Mouse (Mus musculus) brain, embryonic 14.5 days (tissue): Measurements from ENCODE around the gene Gm17087. TPM values are rescaled to one million over a fixed set of nuclear protein-coding genes. Genes with fewer than 3 reads are reported as not detected.

Source experiments
- DNase-seq: peaks from one replicate; pipeline ENCODE4 v3.0.0-alpha.2; 2011; ENCODE audit warnings: low read depth
- CTCF ChIP-seq: fragments of 200-500 bp; IDR thresholded peaks from 2 replicates; pipeline ENCODE4 v1.5.1; 2012; ENCODE audit warnings: inconsistent platforms, mild to moderate bottlenecking, moderate library complexity, borderline replicate concordance; ENCODE audit not compliant: insufficient read depth, insufficient read length; ENCODE audit errors: extremely low read depth
- POLR2A ChIP-seq: fragments of 200-500 bp; IDR thresholded peaks from 2 replicates; pipeline ENCODE4 v1.6.1; 2012; ENCODE audit warnings: mild to moderate bottlenecking, inconsistent platforms, borderline replicate concordance; ENCODE audit not compliant: poor library complexity, insufficient read depth, insufficient read length, severe bottlenecking; ENCODE audit errors: extremely low read depth
- polyA plus RNA-seq: library from polyadenylated mRNA; depleted of rRNA; stranded (reverse); fragments of >200 nt; gene quantifications from 2 replicates; pipeline ENCODE4 v1.2.3, GENCODE M21; 2012

The Gm17087 gene
- polyA plus RNA-seq, 1 experiment = not detected

- TF ChIP-seq CTCF (no peak), POLR2A (no peak)
Measured at GRCm38 (mm10) chr17:8562886-8563280, 3.9 kb downstream of the Gm17087 start.

DNA sequence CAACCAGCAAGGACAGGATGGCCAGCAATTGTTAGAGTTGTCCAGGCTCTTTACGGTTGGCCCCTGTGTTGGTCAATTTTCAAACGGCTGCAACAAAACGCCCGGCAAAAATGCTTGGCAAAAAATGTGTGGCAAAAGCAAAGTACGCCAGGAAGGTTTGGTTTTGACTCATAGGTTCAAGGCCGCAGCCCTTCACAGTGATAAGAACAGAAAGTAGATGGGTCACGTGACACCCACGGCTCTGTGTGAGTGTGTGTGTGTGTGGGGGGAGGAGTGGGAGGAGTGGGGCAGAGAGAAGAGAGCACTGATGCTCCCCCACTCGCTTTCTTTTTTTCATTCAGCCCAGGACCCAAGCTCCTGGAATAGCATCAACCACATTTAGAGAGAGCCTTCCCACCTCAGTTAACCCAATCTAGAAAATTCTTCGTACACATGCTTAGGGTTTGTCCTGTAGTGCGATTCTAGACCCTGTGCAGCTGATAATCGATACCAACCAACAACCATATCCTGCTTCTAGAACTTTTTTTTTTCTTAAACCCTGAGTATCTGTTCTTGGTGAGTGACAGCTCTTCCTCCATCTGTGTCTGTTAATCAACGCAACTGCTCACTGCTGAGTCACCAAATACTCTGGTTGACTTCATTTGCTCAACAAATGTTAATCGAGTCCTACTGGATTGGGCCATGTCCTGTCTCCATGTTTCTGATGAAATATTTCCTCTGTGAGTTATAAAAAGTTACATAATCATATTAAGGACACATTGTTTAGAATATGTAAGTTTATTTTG is 4.5 kb downstream of the Gm17087 start:
- TF ChIP-seq POLR2A (no peak), CTCF (no peak)
- DNase-seq = no peak

More at GRCm38 (mm10) chr17:8562886-8563280, 3.9 kb downstream of the Gm17087 start:
- DNase-seq = no peak

GRCm38 (mm10) chr17:8557926-8558325 is 8.8 kb downstream of the Gm17087 start:
- no peak for TF ChIP-seq POLR2A
- TF ChIP-seq CTCF = no peak
- DNase-seq = no peak

DNA sequence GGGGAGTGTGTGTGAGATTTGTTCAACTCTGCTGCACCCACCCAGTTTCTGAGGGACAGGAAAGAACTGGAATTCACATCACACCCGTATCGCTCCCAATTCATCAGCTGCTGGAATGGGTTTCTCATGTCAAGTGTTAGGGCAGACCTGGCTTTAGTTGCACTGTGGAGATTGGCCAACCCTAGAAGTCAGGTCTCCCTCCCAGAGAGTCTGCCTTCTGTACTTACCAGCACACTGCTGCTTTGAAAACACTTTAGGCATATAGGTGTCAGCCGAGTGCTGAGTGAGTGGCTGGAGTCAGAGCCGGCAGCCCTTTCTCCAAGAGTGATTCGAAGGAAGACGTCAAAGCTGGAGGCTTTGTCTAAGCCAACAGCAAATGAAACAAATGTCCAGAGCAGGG is 10.5 kb downstream of the Gm17087 start:
- TF ChIP-seq POLR2A = no peak
- no peak for TF ChIP-seq CTCF
- no peak for DNase-seq

DNA sequence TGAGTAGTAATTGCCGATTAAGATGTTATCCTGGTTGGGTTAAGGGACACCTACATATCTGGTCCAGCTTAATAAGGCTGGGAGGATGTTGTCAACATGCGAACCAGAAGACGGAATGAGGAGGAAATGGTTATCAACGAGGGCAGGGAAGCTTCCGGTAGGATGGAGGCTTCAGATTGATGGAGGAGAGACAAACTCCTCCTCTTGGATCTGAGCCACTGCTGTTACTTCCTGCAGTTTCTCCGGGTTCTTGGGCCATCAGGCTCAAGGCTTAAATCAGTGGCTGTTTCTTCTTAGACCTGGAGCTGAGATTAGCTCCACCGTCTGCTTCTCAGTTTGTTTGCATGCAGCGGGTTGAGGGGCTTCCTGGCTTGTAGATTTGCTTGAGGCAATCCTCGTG is 11.0 kb downstream of the Gm17087 start:
- TF ChIP-seq POLR2A = no peak
- no peak for TF ChIP-seq CTCF

DNA sequence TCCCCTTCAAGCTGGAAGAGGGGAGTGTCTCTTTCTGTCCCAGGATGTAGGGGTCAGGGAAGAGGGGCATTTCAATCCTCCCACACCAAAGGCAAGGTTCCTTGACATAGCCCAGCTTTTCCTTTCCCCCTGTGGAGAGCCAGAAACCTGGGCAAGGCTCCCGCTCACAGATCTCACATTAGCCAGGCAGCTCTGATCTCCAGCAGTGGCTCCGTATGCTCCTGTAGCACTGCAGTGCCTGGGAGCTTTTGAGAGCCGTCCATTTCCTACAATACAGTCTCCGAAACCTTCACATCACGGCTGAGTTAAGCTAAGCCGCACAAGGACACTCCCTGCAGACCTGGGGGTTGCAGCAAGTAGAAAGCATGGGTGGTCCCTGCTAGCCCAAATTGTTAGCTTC is 12.5 kb downstream of the Gm17087 start:
- TF ChIP-seq CTCF = no peak
- no peak for TF ChIP-seq POLR2A

More for the DNA sequence above, 11.0 kb downstream of the Gm17087 start:
- no peak for DNase-seq

DNA sequence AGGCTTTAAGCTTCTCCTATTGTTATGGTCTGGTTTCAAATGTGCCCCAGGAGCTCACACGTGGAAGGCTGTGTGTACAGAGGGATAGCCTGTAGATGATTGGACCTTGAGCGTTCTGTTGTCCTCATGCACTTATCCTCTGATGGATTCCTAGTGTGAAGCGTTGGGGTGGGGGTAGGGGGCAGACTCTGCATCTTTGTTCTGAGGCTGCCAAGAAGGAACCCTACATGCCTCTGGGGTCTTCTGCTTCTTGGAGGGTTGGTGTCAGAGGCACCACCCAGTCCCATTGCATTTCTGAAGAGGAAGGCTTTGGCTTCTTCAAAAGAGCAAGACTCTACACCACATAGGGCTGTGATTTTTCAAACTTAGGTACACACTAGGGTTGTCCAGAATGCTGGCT is 13.1 kb downstream of the Gm17087 start:
- DNase-seq = no peak
- no peak for TF ChIP-seq CTCF
- no peak for TF ChIP-seq POLR2A

More for the DNA sequence above, 12.5 kb downstream of the Gm17087 start:
- DNase-seq = no peak

- TF ChIP-seq POLR2A (no peak), CTCF (no peak)
- DNase-seq = no peak
Measured at GRCm38 (mm10) chr17:8552346-8553035, 14.3 kb downstream of the Gm17087 start.

- DNase-seq = no peak
- TF ChIP-seq CTCF (no peak), POLR2A (no peak)
Measured at GRCm38 (mm10) chr17:8551641-8552040, 15.1 kb downstream of the Gm17087 start.

DNA sequence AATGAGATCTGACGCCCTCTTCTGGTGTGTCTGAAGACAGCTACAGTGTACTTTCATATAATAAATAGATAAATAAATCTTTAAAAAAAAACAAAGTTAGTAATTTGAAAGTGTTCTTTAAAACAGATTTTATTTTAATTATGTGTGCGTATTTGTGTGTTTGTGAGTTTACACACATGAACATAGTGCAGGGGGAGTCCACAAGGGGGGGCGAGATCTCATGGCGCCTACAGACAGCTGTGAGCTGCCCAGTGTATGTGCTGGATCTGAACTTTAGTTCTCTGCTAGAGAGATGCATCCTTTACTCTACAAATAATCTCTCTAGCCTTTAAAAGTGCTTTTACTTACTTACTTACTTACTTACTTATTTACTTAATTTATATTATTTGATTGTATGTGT is 18.0 kb downstream of the Gm17087 start:
- TF ChIP-seq CTCF (no peak), POLR2A (no peak)
- DNase-seq = no peak

- DNase-seq = no peak
- TF ChIP-seq POLR2A (no peak), CTCF (no peak)
Measured at GRCm38 (mm10) chr17:8546366-8546765, 20.4 kb downstream of the Gm17087 start.
